Mouse (Mus musculus) megakaryocyte, embryonic 14.5 days (primary cell): ENCODE results near the gene Asb13. TPM values are rescaled to one million over a fixed set of nuclear protein-coding genes. Genes with fewer than 3 reads are reported as not detected.

ENCODE experiments used
- H3K27me3 ChIP-seq: replicated peaks from 2 replicates; pipeline ENCODE3; 2012; ENCODE audit warnings: inconsistent platforms
- H3K36me3 ChIP-seq: replicated peaks from 2 replicates; pipeline ENCODE3; 2012; ENCODE audit warnings: low read length, inconsistent platforms, mixed read lengths
- H3K4me1 ChIP-seq: 2 replicates; pipeline ENCODE4 v1.6.1; 2012; ENCODE audit warnings: inconsistent platforms
- H3K4me3 ChIP-seq: replicated peaks from 2 replicates; pipeline ENCODE3; 2012; ENCODE audit warnings: moderate library complexity, mild to moderate bottlenecking, inconsistent platforms
- H3K9me3 ChIP-seq: 2 replicates; pipeline ENCODE4 v1.6.1; 2012; ENCODE audit warnings: inconsistent platforms
- FLI1 ChIP-seq: IDR thresholded peaks from 2 replicates; pipeline ENCODE4 v1.6.1; 2012; ENCODE audit warnings: low read length, inconsistent platforms, mixed read lengths
- GATA1 ChIP-seq: IDR thresholded peaks from 3 replicates; pipeline ENCODE4 v1.6.1; 2012; ENCODE audit warnings: mixed read lengths, low read length, inconsistent platforms, borderline replicate concordance
- polyA plus RNA-seq: library from polyadenylated mRNA; stranded (reverse); fragments of >175 nt; gene quantifications from 2 replicates; pipeline ENCODE4 v1.2.3, GENCODE M21; 2012; ENCODE audit warnings: low replicate concordance; ENCODE audit not compliant: insufficient read depth

Gene Asb13
- polyA plus RNA-seq, 1 experiment = 1.1 TPM

- Histone ChIP-seq H3K4me3 (no peak overlapping the region), H3K4me1 (no peaks in the 10 kb centered on the region), H3K36me3 (no peaks in the 10 kb centered on the region), H3K27me3 (no peaks in the 10 kb centered on the region), H3K9me3 (peaks cover 20% of the 10 kb centered on the region)
- TF ChIP-seq FLI1 = no peak
- no peak for TF ChIP-seq GATA1
Observed at GRCm38 (mm10) chr13:3675855-3676254, 42.0 kb downstream of the Asb13 start.

- Histone ChIP-seq H3K4me3 (no peak overlapping the region), H3K36me3 (no peaks in the 10 kb centered on the region), H3K4me1 (no peaks in the 10 kb centered on the region), H3K27me3 (no peaks in the 10 kb centered on the region), H3K9me3 (peaks cover 19% of the 10 kb centered on the region)
- TF ChIP-seq GATA1 = no peak
- TF ChIP-seq FLI1 = no peak
Observed at GRCm38 (mm10) chr13:3679098-3679497, 45.3 kb downstream of the Asb13 start.

GRCm38 (mm10) chr13:3686306-3686705 lies 52.5 kb downstream of the Asb13 start:
- Histone ChIP-seq H3K36me3 (no peaks in the 10 kb centered on the region), H3K27me3 (no peaks in the 10 kb centered on the region), H3K4me1 (no peaks in the 10 kb centered on the region), H3K4me3 (no peak overlapping the region), H3K9me3 (no peaks in the 10 kb centered on the region)
- TF ChIP-seq GATA1 = no peak
- TF ChIP-seq FLI1 = no peak

- H3K9me3 ChIP-seq = no peaks in the 10 kb centered on the region
- no peaks in the 10 kb centered on the region for H3K36me3 ChIP-seq
- no peak overlapping the region for H3K4me3 ChIP-seq
- H3K27me3 ChIP-seq = peaks cover 2% of the 10 kb centered on the region
- TF ChIP-seq FLI1 (no peak), GATA1 (no peak)
- no peaks in the 10 kb centered on the region for H3K4me1 ChIP-seq
Observed at GRCm38 (mm10) chr13:3694599-3695343, 60.9 kb downstream of the Asb13 start.

GRCm38 (mm10) chr13:3696977-3697735 lies 63.3 kb downstream of the Asb13 start:
- H3K4me3 ChIP-seq = no peak overlapping the region
- H3K36me3 ChIP-seq = no peaks in the 10 kb centered on the region
- TF ChIP-seq FLI1 = no peak
- no peak for TF ChIP-seq GATA1
- peaks cover 2% of the 10 kb centered on the region for H3K27me3 ChIP-seq
- no peaks in the 10 kb centered on the region for H3K4me1 ChIP-seq
- no peaks in the 10 kb centered on the region for H3K9me3 ChIP-seq

GRCm38 (mm10) chr13:3700752-3701151 lies 66.9 kb downstream of the Asb13 start:
- H3K27me3 ChIP-seq = peaks cover 2% of the 10 kb centered on the region
- H3K4me3 ChIP-seq = no peak overlapping the region
- H3K36me3 ChIP-seq = no peaks in the 10 kb centered on the region
- TF ChIP-seq GATA1 = no peak
- TF ChIP-seq FLI1 = no peak
- H3K9me3 ChIP-seq = no peaks in the 10 kb centered on the region
- H3K4me1 ChIP-seq = no peaks in the 10 kb centered on the region

Other genes with a start within 250 kb of the Asb13 start
- gene Gdi2, start 96.0 kb upstream of the Asb13 start, polyA plus RNA-seq = 121 and 149 TPM in 2 replicates
- 0.85 TPM in 1 of 2 replicates, not detected in the other for gene Fam208b, start 22.9 kb upstream of the Asb13 start, polyA plus RNA-seq
- gene Calml3, start 170.3 kb downstream of the Asb13 start, polyA plus RNA-seq = not detected in 2 replicates
- not detected in 2 replicates for gene Calm4, start 203.7 kb downstream of the Asb13 start, polyA plus RNA-seq
- not detected in 2 replicates for gene Calm5, start 220.1 kb downstream of the Asb13 start, polyA plus RNA-seq